Mouse (Mus musculus) lung, postnatal 0 days (tissue): ENCODE results near the gene Arl2. TPM values are rescaled to one million over a fixed set of nuclear protein-coding genes. Genes with fewer than 3 reads are reported as not detected.

Experiments
- ATAC-seq: fragments of 200-750 bp; cut with Nextera tagmentation; 2 replicates; pipeline ENCODE4 v1.8.0; 2017; ENCODE audit warnings: moderate library complexity
- DNase-seq: peaks from one replicate; pipeline ENCODE4 v3.0.0-alpha.2; 2016; ENCODE audit warnings: low spot score
- H3K27ac ChIP-seq: fragments of 300-500 bp; sonication (generic); 2 replicates; pipeline ENCODE4 v1.5.1; 2014; ENCODE audit warnings: antibody characterized with exemption, mild to moderate bottlenecking, low read length, mixed read lengths
- H3K27me3 ChIP-seq: fragments of 300-500 bp; sonication (generic); replicated peaks from 2 replicates; pipeline ENCODE4 v1.6.1; 2014; ENCODE audit warnings: low read length, mixed read lengths; ENCODE audit not compliant: insufficient read depth
- H3K36me3 ChIP-seq: fragments of 300-500 bp; sonication (generic); 2 replicates; pipeline ENCODE4 v1.6.1; 2014; ENCODE audit warnings: low read length, mixed read lengths; ENCODE audit not compliant: insufficient read depth
- H3K4me1 ChIP-seq: fragments of 300-500 bp; sonication (generic); 2 replicates; pipeline ENCODE4 v1.6.1; 2014; ENCODE audit warnings: antibody characterized with exemption, low read depth, low read length, mixed read lengths; ENCODE audit not compliant: insufficient read depth
- H3K4me2 ChIP-seq: fragments of 300-500 bp; sonication (generic); replicated peaks from 2 replicates; pipeline ENCODE4 v1.6.1; 2014; ENCODE audit warnings: low read depth, mild to moderate bottlenecking, low read length, moderate library complexity, mixed read lengths
- H3K4me3 ChIP-seq: fragments of 300-500 bp; sonication (generic); 2 replicates; pipeline ENCODE4 v1.5.1; 2014; ENCODE audit warnings: low read depth, low read length
- H3K9ac ChIP-seq: fragments of 300-500 bp; sonication (generic); replicated peaks from 2 replicates; pipeline ENCODE4 v1.6.1; 2014; ENCODE audit warnings: low read depth, mild to moderate bottlenecking
- H3K9me3 ChIP-seq: fragments of 300-500 bp; sonication (generic); 2 replicates; pipeline ENCODE4 v1.6.1; 2016; ENCODE audit warnings: low read length, mixed read lengths
- CTCF ChIP-seq: IDR thresholded peaks from 2 replicates; pipeline ENCODE4 v1.5.1; 2016; ENCODE audit warnings: antibody characterized with exemption, mild to moderate bottlenecking
- EP300 ChIP-seq: IDR thresholded peaks from 2 replicates; pipeline ENCODE4 v1.6.1; 2016; ENCODE audit warnings: antibody characterized with exemption, mild to moderate bottlenecking, control low read depth
- WGBS: fragments of 180-500 bp; shearing (Covaris S2); extraction: QIAGEN DNeasy Blood & Tissue Kit; methylation state at CpG from one replicate; pipeline ENCODE4 v1.1.7; 2014; 5-methylcytosine and 5-hydroxymethylcytosine counted together
- polyA plus RNA-seq: library from polyadenylated mRNA; unstranded; fragments of >200 nt; fragmentation: Nextera tagmentation; extraction: Ambion mirVana; gene quantifications from 2 replicates; pipeline ENCODE4 v1.2.1, GENCODE M21; 2015

The Arl2 gene
- polyA plus RNA-seq, 1 experiment from 2014 or later, result 64.6 TPM

DNA sequence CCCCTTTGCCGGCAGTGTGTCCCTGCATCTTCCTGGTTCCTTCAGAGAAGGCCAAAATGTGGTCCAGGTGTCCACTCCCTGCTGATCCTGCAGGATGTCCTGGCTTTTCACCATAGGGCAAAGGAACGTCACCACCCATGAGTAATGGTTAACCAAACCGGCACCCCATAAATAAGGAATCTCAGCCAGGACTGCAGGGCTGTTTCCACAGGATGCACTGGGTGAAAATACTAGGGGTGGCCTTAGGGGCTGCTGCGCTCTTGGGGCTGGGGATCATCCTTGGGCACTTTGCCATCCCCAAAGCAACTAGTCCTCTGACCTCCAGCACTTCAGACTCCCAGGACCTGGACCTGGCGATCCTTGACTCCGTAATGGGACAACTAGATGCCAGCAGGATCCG lies 35.8 kb downstream of the Arl2 start, which contains the start of gene Naaladl1:
TSS of gene Naaladl1 (plus strand) at position 197 of the 400 bp plus-strand sequence.
- no peak within 1 kb of the TSS for H3K27ac ChIP-seq
- H3K4me2 ChIP-seq, result no peak within 1 kb of the TSS
- H3K27me3 ChIP-seq, result no peaks in the 10 kb centered on the region
- no peak within 1 kb of the TSS for H3K9ac ChIP-seq
- DNase-seq (no peak), ATAC-seq (no peak)
- H3K4me1 ChIP-seq, result no peaks in the 10 kb centered on the region
- H3K36me3 ChIP-seq, result no peaks in the 10 kb centered on the region
- TF ChIP-seq EP300 (no peak), CTCF (no peak)
- H3K9me3 ChIP-seq, result no peaks in the 10 kb centered on the region
- H3K4me3 ChIP-seq, result no peak within 1 kb of the TSS
- 78% methylated on average over 7 of the region's 7 CpGs for WGBS

DNA sequence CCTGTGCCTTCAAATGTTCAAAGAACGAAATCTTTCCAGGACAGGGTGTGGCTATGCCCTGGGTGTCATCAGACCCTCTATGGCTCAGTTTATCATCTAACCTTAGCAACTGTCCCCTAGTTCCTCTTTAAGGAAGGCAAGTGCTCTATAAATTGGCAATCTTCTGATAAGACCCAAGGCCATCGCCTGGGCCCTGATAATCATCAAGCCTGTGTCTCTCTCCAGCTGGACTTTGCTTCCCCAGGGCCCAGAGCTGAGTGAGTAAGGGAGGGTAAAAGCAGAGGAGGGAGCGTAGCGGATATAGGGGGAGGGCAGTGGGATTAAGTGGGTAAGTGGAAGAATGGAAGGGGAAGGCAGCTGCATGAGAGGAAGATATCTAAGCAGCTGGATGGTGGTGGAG lies 36.9 kb downstream of the Arl2 start:
- DNase-seq (no peak), ATAC-seq (no peak)
- no peaks in the 10 kb centered on the region for H3K9me3 ChIP-seq
- H3K4me1 ChIP-seq, result no peaks in the 10 kb centered on the region
- no peak overlapping the region for H3K4me2 ChIP-seq
- H3K27me3 ChIP-seq, result no peaks in the 10 kb centered on the region
- H3K9ac ChIP-seq, result no peak overlapping the region
- WGBS, result 76% methylated on average over 4 of the region's 4 CpGs
- no peaks in the 10 kb centered on the region for H3K36me3 ChIP-seq
- H3K4me3 ChIP-seq, result no peak overlapping the region
- no peak for TF ChIP-seq EP300
- no peak for TF ChIP-seq CTCF
- H3K27ac ChIP-seq, result no peak overlapping the region

DNA sequence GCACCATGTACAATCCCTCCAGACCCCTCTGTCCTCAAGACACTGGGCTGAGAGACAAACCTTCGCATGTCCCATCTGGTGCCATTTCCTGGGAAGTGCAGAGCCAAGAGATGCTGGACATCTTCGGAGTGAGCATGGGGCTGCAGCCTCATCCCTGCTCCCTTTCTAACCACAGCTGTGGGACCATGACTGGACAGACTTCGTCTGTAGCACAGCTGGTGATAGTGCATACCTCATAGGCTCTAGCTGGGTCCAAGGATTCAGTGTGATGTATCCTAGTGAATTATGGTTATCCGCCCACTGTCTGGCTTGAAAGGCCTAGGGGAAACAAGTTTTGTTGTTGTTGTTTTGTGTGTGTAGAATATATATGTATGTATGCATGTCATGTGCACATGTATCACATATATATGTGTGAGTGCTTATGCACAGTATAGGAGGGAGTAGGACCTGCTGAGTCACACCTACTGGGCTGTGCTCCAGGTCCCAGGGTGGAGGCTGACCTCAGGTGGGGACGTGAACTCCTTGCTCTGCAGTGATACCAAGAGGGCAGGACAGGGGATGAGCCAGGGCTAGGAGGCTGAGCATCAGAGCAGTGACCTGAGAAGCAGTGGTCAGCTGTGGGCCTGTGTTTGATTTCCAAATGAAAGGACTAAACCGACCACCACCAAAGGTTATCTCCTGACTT lies 39.0 kb downstream of the Arl2 start:
- H3K27me3 ChIP-seq, result no peaks in the 10 kb centered on the region
- TF ChIP-seq CTCF (no peak), EP300 (no peak)
- no peak for ATAC-seq
- no peak overlapping the region for H3K27ac ChIP-seq
- no peaks in the 10 kb centered on the region for H3K4me1 ChIP-seq
- no peaks in the 10 kb centered on the region for H3K9me3 ChIP-seq
- no peak overlapping the region for H3K9ac ChIP-seq
- no peak overlapping the region for H3K4me2 ChIP-seq
- 78% methylated on average over 6 of the region's 6 CpGs for WGBS
- H3K4me3 ChIP-seq, result no peak overlapping the region
- no peaks in the 10 kb centered on the region for H3K36me3 ChIP-seq
- no peak for DNase-seq

DNA sequence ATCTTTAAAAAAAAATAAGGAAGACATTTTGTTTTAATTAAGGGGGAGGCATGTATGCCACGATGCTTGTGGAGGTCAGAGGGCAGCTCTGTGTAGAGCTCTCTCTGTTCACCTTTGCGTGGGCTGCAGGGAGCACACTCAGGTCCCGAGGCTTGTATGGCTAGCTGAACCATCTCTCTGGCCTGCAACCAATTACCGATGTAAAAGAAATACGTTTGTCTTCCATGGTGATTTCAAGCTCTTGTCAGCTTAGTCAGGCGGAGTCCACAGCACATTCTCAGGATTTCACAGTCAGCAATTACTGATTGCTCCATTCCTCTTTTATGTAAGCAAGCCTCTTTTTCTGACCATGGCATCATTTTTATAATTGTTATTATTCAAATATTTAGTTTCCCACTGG lies 40.2 kb downstream of the Arl2 start:
- H3K27ac ChIP-seq, result no peak overlapping the region
- H3K36me3 ChIP-seq, result no peaks in the 10 kb centered on the region
- TF ChIP-seq CTCF, result no peak
- TF ChIP-seq EP300, result no peak
- DNase-seq (peak; percentile 14), ATAC-seq (no peak)
- H3K9me3 ChIP-seq, result no peaks in the 10 kb centered on the region
- WGBS, result 56% methylated on average over 6 of the region's 6 CpGs
- H3K4me2 ChIP-seq, result no peak overlapping the region
- H3K4me3 ChIP-seq, result no peak overlapping the region
- no peaks in the 10 kb centered on the region for H3K4me1 ChIP-seq
- H3K27me3 ChIP-seq, result no peaks in the 10 kb centered on the region
- H3K9ac ChIP-seq, result no peak overlapping the region

DNA sequence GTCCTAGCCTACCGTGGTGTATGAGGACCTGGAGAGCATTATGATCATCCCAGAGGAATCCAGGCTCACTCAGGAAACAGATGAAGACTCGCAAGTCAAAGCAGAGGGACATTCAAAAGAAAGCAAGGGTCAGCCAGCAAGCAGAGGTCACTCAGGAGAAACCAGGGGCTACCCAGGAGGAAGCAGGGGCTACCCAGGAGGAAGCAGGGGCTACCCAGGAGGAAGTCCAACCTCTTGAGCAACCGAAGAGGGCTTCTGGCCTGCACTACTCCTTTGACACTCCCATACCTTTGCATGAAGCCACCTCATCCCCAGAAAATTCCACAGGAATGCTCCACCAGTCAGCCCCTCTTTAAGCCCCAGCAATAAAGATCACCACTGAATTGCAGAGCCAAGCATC lies 43.5 kb downstream of the Arl2 start:
- H3K36me3 ChIP-seq, result no peaks in the 10 kb centered on the region
- no peak overlapping the region for H3K27ac ChIP-seq
- H3K4me2 ChIP-seq, result no peak overlapping the region
- no peak overlapping the region for H3K4me3 ChIP-seq
- H3K9me3 ChIP-seq, result no peaks in the 10 kb centered on the region
- no peaks in the 10 kb centered on the region for H3K27me3 ChIP-seq
- no peak for ATAC-seq
- 88% methylated on average over 3 of the region's 3 CpGs for WGBS
- no peaks in the 10 kb centered on the region for H3K4me1 ChIP-seq
- H3K9ac ChIP-seq, result no peak overlapping the region
- no peak for TF ChIP-seq CTCF
- no peak for TF ChIP-seq EP300
- DNase-seq, result no peak

DNA sequence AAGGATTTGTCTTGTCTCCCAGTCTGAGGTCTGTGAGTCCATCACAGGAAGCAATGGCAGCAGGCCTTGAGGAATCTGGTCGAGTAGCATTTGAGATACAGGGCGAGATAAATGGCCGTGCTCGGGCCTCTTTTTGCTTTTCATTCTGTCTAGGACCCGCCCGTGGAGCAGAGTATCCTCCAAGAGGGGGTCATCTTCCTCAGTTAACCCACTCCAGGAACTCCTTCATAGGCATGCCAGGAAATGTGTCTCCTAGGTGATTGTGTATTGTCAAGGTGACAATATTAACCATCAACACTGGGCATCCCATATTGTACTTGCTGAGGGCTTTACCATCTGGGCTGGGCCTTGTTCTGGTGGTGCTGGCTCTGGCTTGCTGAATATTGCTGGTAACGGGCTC lies 47.2 kb downstream of the Arl2 start, which contains the start of gene AC131692.1:
TSS of gene AC131692.1 (plus strand) at position 301 of the 400 bp plus-strand sequence.
- WGBS, result 82% methylated on average over 7 of the region's 7 CpGs
- H3K4me3 ChIP-seq, result no peak within 1 kb of the TSS
- no peak within 1 kb of the TSS for H3K9ac ChIP-seq
- no peaks in the 10 kb centered on the region for H3K4me1 ChIP-seq
- H3K9me3 ChIP-seq, result no peaks in the 10 kb centered on the region
- H3K27me3 ChIP-seq, result no peaks in the 10 kb centered on the region
- 0 out of 2 replicates have a peak, but pooled peaks cover 3% of the 10 kb centered on the region for H3K36me3 ChIP-seq
- ATAC-seq, result no peak
- no peak for TF ChIP-seq CTCF
- no peak for TF ChIP-seq EP300
- DNase-seq, result no peak
- no peak within 1 kb of the TSS for H3K4me2 ChIP-seq
- H3K27ac ChIP-seq, result no peak within 1 kb of the TSS
